Mouse (Mus musculus): Measurements from ENCODE around the gene Med24. TPM values are rescaled to one million over a fixed set of nuclear protein-coding genes. Genes with fewer than 3 reads are reported as not detected.
"Not testable (repeated sequence)": the region's sequence is repeated elsewhere in the genome, so short reads cannot be mapped to it uniquely, and the experiment has no call there.

Med24 gene
- polyA plus RNA-seq, 1 experiment from 2014 or later, result 80.0 TPM

DNA sequence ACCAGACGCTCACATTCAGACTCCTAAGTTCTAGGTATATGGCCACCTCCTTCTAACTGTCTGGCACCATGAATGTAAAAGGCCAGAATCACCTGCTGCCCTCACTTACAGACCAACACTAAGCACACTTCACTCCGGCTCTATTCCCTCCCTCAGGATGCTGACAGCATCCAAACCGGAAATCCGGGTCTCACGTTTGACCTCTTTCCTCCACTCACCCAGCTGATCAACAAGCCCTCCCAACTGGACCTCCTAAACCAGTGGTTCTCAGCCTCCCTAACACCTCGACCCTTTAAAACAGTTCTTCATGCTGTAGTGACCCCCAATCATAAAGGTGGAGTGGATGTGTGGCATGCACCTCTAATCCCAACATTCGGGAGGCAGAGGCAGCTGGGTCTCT lies 6.1 kb downstream of the Med24 start:
- no peak overlapping the region for H3K27ac ChIP-seq
- no peak overlapping the region for H3K4me2 ChIP-seq (replicated peaks)
- H3K27me3 ChIP-seq (replicated peaks), result no peaks in the 10 kb centered on the region
- 83% methylated on average over 7 of the region's 7 CpGs for WGBS
- no peaks in the 10 kb centered on the region for H3K9me3 ChIP-seq
- H3K9ac ChIP-seq, result no peak overlapping the region
- H3K4me1 ChIP-seq, result no peaks in the 10 kb centered on the region
- peaks cover 46% of the 10 kb centered on the region for H3K36me3 ChIP-seq
- no peak for ATAC-seq (ENCODE audit: low FRiP score, low read depth)
- H3K4me3 ChIP-seq, result no peak overlapping the region

DNA sequence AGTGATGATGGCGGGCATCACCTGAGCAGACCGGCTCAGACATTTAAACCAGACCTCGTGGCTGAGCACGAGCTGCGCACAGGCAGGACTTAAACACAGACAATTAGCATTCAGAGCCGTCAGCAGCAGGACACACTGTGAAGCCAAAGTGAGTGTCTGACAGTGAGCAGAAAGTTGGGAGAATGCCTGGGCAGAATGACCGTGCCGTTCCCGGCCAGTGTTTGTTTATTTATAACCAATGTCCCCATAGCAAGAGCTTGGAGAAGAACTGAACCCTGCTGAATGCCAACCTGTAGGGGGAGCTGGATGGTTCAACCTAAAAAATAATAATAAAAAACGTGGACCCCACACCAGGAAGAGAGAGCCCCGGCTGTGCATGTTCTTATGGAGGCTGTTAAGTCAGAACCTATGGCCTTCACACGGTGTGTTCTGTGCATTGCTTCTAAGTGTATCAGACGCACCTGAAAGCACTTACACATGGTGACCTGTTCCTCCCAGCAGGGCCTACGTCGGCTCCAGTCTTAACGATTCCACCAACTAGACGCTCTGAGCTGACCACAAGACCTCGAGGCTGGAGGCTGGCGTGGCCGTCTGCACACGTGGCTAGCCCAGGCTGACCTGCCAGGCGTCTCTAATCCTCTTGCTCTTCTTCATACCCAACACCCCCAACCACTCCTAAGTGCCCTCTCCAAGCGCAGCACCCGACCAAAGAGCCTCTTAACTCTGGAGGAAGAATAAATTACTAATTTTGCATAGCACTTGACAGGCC lies 7.6 kb downstream of the Med24 start:
- Histone ChIP-seq H3K4me1 (no peaks in the 10 kb centered on the region; the same call in 1 of the 2 replicates), H3K36me3 (peaks cover 50% of the 10 kb centered on the region), H3K9ac (0 out of 2 replicates have a peak overlapping the region, but pooled peaks have one; percentile 29), H3K4me3 (no peak overlapping the region), H3K9me3 (no peaks in the 10 kb centered on the region), H3K27ac (no peak overlapping the region), H3K4me2 (replicated peaks) (no peak overlapping the region), H3K27me3 (replicated peaks) (no peaks in the 10 kb centered on the region)
- WGBS, result 74% methylated on average over 24 of the region's 24 CpGs
- no peak for ATAC-seq (ENCODE audit: low FRiP score, low read depth)

DNA sequence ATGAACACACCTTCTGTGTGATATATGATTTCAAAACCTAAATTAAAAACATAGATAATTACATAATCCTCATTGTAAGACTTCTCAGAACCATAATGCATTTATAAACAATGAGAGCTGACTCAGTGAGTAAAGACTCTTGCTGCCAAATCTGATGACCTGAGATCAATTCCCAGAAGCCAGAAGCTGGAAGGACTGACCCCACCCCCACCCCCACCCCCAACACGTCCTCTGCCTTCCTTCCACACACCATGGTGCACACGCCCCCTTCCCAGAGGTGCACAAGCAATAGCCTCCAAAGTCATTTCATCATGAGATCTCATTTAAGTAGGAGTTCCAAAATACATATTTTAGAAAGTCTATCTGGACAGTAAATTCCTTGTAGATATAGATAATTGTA lies 8.5 kb downstream of the Med24 start:
- Histone ChIP-seq H3K36me3 (peaks cover 51% of the 10 kb centered on the region), H3K4me3 (no peak overlapping the region), H3K4me1 (no peaks in the 10 kb centered on the region; the same call in 1 of the 2 replicates), H3K9ac (no peak overlapping the region), H3K4me2 (replicated peaks) (no peak overlapping the region), H3K27me3 (replicated peaks) (no peaks in the 10 kb centered on the region), H3K27ac (no peak overlapping the region), H3K9me3 (no peaks in the 10 kb centered on the region)
- ATAC-seq (ENCODE audit: low FRiP score, low read depth), result no peak
- WGBS, result 81% methylated on average over 2 of the region's 2 CpGs

DNA sequence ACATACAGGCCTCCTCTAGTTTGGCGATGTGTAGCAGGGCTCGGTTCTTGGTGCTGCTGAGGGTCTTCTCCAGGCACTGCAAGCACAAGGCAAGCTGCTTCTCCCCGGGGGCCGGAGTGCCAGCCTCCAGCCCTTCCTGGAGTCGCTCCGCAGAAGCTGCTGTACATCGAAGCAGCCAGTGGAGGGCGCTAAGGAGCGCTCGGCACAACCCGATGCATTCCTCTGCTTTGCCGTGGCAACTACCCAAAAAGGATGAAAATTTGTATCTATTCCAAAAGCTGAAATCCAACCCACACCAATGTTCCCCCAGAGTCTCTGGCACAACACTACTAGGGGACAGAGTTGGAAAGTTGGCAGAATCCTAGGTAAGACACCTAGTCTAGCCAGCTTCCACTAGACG lies 11.3 kb downstream of the Med24 start:
- H3K4me3 ChIP-seq, result no peak overlapping the region
- no peaks in the 10 kb centered on the region for H3K9me3 ChIP-seq
- ATAC-seq (ENCODE audit: low FRiP score, low read depth), result no peak
- no peak overlapping the region for H3K27ac ChIP-seq
- H3K9ac ChIP-seq, result no peak overlapping the region
- no peaks in the 10 kb centered on the region for H3K27me3 ChIP-seq (replicated peaks)
- 16% methylated on average over 13 of the region's 13 CpGs for WGBS
- no peaks in the 10 kb centered on the region; the same call in 1 of the 2 replicates for H3K4me1 ChIP-seq
- H3K36me3 ChIP-seq, result peaks cover 60% of the 10 kb centered on the region
- H3K4me2 ChIP-seq (replicated peaks), result no peak overlapping the region

DNA sequence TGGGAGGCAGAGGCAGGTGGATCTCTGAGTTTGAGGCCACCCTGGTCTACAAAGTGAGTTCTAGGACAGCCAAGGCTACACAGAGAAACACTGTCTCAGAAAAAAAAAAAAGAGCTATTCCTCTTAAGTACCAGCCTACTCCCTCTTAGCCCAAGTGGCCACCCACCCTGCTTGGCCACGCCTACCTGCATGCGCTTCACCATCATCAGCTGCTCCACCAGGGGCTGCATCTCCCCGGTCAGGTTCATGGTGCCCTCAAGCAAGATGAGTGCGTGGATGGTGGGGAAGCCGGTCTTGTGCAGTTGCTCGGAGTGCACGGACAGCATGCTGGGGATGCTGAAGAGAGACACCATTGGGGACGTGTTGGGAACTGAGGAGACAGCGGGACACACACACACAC lies 13.3 kb downstream of the Med24 start:
- 92% methylated on average over 9 of the region's 9 CpGs for WGBS
- Histone ChIP-seq H3K9ac (no peak overlapping the region), H3K4me1 (no peaks in the 10 kb centered on the region; the same call in 1 of the 2 replicates), H3K4me2 (replicated peaks) (no peak overlapping the region), H3K9me3 (no peaks in the 10 kb centered on the region), H3K4me3 (no peak overlapping the region), H3K27me3 (replicated peaks) (no peaks in the 10 kb centered on the region), H3K36me3 (peaks cover 71% of the 10 kb centered on the region), H3K27ac (no peak overlapping the region)
- ATAC-seq (ENCODE audit: low FRiP score, low read depth), result no peak

DNA sequence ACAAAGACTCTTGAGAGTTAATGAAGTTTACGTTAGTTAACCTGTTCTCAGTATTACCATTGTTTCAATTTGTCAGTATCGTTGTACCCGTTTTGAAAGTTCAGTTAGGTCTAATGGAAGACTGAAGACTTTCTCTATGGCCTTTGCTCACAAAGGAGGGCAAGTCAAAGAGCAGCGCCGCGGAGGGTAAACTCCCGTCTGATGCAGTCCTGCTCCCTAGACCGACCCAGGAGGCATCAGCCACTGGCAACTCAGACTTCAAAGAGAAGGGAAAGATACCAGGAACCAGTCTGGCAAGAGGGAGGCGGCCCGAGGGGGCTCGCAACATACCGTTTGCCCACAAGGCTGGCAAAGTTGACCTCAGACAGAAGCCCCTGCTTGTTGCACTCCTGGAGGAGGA lies 15.5 kb downstream of the Med24 start:
- Histone ChIP-seq H3K9me3 (no peaks in the 10 kb centered on the region), H3K27ac (no peak overlapping the region), H3K4me1 (no peaks in the 10 kb centered on the region; the same call in 1 of the 2 replicates), H3K36me3 (peaks cover 88% of the 10 kb centered on the region), H3K9ac (no peak overlapping the region), H3K4me3 (no peak overlapping the region), H3K4me2 (replicated peaks) (no peak overlapping the region), H3K27me3 (replicated peaks) (no peaks in the 10 kb centered on the region)
- 91% methylated on average over 12 of the region's 12 CpGs for WGBS
- no peak for ATAC-seq (ENCODE audit: low FRiP score, low read depth)

DNA sequence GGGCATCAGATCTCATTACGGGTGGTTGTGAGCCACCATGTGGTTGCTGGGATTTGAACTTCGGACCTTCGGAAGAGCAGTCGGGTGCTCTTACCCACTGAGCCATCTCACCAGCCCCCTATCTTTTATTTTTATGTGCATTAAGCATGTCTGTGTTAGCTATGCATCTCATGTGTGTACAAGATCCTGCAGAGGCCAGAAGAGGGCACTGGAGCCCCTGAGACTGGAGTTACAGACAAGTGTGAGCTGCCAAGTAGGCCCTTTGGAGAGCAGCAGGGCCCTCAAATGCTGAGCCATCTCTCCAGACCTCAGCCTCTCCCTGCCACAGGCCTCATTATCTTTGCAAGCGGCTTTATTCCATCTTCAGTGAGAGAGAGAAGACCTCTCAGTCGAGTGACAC lies 17.2 kb downstream of the Med24 start:
- H3K4me3 ChIP-seq, H3K4me1 ChIP-seq: not testable (repeated sequence)

DNA sequence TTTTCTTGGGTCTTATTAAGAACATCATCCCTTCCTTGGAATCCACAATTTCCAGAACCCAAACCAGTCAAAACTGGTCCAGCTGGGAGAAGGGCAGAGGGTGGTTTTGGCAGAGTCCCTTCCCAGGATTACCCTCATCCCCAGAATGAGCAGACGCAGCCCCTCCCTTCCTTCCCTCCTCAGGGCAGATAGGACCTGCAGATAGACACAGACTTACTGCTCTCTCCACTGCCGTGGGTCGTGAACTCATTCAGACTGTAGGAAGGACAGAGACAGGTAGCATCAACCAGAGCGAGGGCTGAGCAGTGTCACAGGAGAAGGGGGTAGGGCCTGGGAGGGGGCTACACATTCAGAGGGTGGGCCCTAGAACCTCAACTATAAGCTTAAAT lies 18.2 kb downstream of the Med24 start:
- H3K4me3 ChIP-seq, result no peak overlapping the region
- WGBS, result 88% methylated on average over 4 of the region's 4 CpGs

More for the DNA sequence above, 17.2 kb downstream of the Med24 start:
- not testable (repeated sequence) for H3K27me3 ChIP-seq (replicated peaks); H3K9ac ChIP-seq; H3K27ac ChIP-seq; H3K9me3 ChIP-seq; ATAC-seq (ENCODE audit: low FRiP score, low read depth); H3K4me2 ChIP-seq (replicated peaks)
- WGBS, result 88% methylated on average over 6 of the region's 6 CpGs
- peaks cover 90% of the 10 kb centered on the region for H3K36me3 ChIP-seq

DNA sequence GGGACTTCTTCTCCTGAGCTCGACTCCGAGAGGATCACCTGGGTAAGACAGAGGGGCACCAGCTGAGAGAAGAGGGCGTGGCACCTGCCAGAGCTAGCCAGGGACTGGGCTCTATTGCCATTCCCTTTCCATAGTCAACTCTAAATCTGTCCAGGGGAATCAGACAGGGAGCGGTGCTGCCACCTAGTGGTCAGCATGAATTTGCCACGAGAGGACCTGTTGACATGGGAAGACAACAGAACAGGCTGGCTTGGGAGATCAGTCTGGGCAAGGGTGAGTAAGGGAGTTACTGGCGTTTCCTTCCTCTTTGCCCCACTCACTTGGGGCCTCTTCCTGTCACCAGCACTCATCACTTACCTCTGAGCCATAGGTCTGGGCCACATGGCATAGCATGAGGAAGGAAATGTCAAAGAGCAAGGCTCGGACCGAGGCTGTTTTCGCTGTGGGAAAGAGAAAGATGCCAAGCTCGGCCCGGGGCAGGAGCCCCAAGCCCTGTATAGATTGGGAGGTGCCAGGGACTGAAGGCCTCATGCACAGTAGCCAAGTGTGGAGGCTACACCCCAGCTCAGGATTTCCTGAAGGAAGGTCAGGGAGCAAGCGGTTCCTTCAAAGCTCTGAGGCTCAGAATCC lies 18.7 kb downstream of the Med24 start:
- ATAC-seq (ENCODE audit: low FRiP score, low read depth), result 0 out of 2 replicates have a peak, but pooled peaks have one; percentile 17
- Histone ChIP-seq H3K4me2 (replicated peaks) (no peak overlapping the region), H3K36me3 (peaks cover 90% of the 10 kb centered on the region), H3K9me3 (no peaks in the 10 kb centered on the region), H3K9ac (no peak overlapping the region), H3K27ac (no peak overlapping the region), H3K4me1 (no peaks in the 10 kb centered on the region), H3K4me3 (no peak overlapping the region), H3K27me3 (replicated peaks) (no peaks in the 10 kb centered on the region)
- 55% methylated on average over 12 of the region's 12 CpGs for WGBS

More for the DNA sequence above, 18.2 kb downstream of the Med24 start:
- Histone ChIP-seq H3K27ac (no peak overlapping the region), H3K4me1 (no peaks in the 10 kb centered on the region), H3K36me3 (peaks cover 90% of the 10 kb centered on the region), H3K9me3 (no peaks in the 10 kb centered on the region), H3K27me3 (replicated peaks) (no peaks in the 10 kb centered on the region), H3K9ac (no peak overlapping the region), H3K4me2 (replicated peaks) (no peak overlapping the region)
- no peak for ATAC-seq (ENCODE audit: low FRiP score, low read depth)

DNA sequence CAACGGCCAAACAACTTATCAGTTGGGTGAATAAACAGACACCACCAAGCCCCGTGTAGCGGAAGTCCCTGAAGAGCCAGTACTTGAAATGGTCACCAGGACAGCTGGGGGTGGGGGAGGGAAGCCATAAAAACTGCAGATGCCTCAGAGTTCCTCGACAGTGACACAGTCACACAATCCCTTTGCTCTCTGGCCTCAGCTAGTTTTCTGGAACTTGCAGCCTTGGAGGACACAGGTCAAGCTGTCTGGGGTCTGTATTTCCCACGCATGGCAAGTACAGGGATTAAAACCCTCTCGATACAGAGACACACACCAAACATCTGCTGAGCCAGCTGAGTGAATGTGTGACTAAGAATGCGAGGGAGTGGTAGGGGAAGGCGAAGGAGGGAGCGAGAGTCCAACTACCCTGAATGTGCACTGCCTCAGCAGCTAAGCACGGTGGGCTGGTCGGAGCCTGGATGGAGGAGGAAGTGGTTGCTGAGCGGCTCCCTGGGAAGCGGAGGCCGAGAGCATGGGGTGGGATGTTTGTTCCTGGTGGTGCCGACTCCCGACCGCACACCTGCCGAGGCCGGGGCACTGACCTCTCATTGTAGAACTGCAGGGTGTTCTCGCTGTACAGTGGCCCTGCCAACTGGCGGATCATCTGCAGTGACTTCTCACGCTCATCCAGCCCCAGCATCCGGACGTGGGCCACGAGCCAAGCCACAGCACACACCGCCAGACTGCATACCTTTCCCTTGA lies 20.1 kb downstream of the Med24 start:
- Histone ChIP-seq H3K9me3 (no peaks in the 10 kb centered on the region), H3K27ac (no peak overlapping the region), H3K4me1 (no peaks in the 10 kb centered on the region), H3K4me3 (no peak overlapping the region), H3K36me3 (peaks cover 90% of the 10 kb centered on the region), H3K27me3 (replicated peaks) (no peaks in the 10 kb centered on the region), H3K9ac (no peak overlapping the region), H3K4me2 (replicated peaks) (no peak overlapping the region)
- 88% methylated on average over 26 of the region's 26 CpGs for WGBS
- no peak for ATAC-seq (ENCODE audit: low FRiP score, low read depth)

DNA sequence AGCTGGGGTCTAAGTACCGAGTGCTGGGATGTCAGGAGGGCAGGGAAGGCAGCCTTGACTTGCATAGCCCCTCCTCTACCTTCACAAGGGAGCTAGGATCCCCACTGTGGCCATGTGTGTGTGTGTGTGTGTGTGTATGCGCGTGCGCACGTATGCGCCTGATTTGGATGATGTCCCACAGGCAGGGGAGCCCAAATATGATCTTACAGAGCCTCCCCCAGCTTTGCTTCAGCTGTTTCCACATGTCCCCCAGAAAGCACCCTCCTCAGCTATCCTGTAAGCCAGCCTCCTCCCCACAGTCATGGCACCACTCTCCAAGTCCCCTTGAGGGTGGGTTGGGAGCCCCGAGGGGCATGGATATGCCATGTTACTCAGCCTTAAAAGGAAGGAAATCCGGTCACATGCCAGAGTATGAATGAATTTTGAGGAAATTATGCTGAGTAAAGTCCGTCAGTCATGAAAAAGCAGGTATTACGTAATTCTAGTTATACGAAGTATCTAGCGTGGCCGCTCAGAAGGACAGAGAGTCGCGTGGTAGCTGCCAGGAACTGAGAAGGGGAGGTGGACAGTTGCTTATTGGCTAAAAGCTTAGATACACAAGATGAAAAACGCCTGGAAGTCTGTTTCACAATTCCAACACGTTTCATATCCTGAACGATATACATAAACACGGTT lies 20.8 kb downstream of the Med24 start:
- no peak for ATAC-seq (ENCODE audit: low FRiP score, low read depth)
- H3K4me2 ChIP-seq (replicated peaks), result no peak overlapping the region

More for the DNA sequence above, 20.8 kb downstream of the Med24 start:
- 90% methylated on average over 19 of the region's 19 CpGs for WGBS
- Histone ChIP-seq H3K9ac (no peak overlapping the region), H3K27me3 (replicated peaks) (no peaks in the 10 kb centered on the region), H3K4me3 (no peak overlapping the region), H3K36me3 (peaks cover 87% of the 10 kb centered on the region), H3K27ac (no peak overlapping the region), H3K4me1 (no peaks in the 10 kb centered on the region), H3K9me3 (no peaks in the 10 kb centered on the region)
